Mouse (Mus musculus): ENCODE measurements around the gene Hspb6. TPM values are rescaled to one million over a fixed set of nuclear protein-coding genes. Genes with fewer than 3 reads are reported as not detected.

Gene Hspb6
- polyA plus RNA-seq, 1 experiment from 2014 or later = 37.8 TPM

DNA sequence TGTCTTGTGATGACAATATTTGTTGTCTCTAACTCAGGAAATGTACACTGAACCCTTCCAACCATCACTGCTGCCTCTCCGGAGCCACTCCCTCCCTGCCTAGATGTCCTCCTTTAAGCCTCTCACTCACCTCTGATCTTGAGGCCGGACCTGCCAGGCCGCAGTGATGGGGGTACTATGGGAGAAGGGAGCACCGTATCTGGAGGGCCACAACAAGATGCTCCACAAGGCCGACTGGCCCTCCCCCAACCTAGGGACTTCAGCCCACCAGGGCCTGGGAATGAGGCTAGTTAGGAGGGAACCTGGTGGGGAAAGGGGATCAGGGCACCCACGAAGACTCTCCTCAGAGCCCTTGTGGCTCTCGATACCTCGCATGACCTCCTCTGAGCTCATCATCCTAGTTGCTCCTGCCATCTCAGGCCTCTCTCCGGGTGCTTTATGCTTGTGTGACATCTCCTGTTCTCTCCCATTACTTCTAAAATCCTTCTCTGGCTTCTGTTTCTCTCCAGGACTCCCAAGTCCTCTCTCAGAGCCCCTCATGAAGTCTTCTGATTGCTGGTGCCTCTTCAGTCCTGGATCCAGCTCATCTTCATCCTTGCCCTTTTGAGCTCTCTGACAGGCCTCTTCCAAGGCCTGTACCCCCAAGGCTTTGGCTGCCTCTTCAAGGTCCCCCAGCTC, 39.1 kb downstream of the Hspb6 start:
- peak overlapping the region; percentile 80 for H3K4me2 ChIP-seq (replicated peaks)
- 75% methylated on average over 9 of the region's 9 CpGs for WGBS
- no peak overlapping the region for H3K27ac ChIP-seq
- H3K27me3 ChIP-seq (replicated peaks) = no peaks in the 10 kb centered on the region
- peaks cover 37% of the 10 kb centered on the region for H3K4me1 ChIP-seq (replicated peaks)
- no peak for ATAC-seq
- H3K36me3 ChIP-seq = peaks cover 5% of the 10 kb centered on the region
- no peak overlapping the region for H3K9ac ChIP-seq
- no peak overlapping the region for H3K4me3 ChIP-seq (replicated peaks)
- no peaks in the 10 kb centered on the region for H3K9me3 ChIP-seq

DNA sequence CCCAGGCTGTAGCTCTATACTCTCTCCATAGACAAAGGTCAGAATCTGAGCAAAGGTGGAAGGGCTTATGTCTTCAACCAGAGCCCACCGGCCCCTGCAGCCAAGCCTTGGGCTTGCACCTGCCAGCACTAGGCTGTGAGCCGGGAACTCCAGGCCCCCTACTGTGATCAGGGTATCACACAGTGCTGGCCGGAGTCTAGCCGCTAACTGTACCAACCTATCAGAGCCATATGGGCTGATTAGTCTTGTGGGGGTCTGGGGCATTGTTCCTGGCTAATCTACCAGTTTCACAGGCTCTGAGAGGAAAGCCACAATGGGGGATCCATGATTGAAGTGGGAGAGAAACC, 39.6 kb downstream of the Hspb6 start:
- H3K9ac ChIP-seq = no peak overlapping the region
- no peaks in the 10 kb centered on the region for H3K9me3 ChIP-seq
- no peak for ATAC-seq
- peaks cover 1% of the 10 kb centered on the region for H3K36me3 ChIP-seq
- H3K4me3 ChIP-seq (replicated peaks) = no peak overlapping the region
- H3K27me3 ChIP-seq (replicated peaks) = no peaks in the 10 kb centered on the region
- H3K4me1 ChIP-seq (replicated peaks) = peaks cover 34% of the 10 kb centered on the region
- H3K27ac ChIP-seq = no peak overlapping the region
- WGBS = 57% methylated on average over 4 of the region's 4 CpGs
- H3K4me2 ChIP-seq (replicated peaks) = no peak overlapping the region

DNA sequence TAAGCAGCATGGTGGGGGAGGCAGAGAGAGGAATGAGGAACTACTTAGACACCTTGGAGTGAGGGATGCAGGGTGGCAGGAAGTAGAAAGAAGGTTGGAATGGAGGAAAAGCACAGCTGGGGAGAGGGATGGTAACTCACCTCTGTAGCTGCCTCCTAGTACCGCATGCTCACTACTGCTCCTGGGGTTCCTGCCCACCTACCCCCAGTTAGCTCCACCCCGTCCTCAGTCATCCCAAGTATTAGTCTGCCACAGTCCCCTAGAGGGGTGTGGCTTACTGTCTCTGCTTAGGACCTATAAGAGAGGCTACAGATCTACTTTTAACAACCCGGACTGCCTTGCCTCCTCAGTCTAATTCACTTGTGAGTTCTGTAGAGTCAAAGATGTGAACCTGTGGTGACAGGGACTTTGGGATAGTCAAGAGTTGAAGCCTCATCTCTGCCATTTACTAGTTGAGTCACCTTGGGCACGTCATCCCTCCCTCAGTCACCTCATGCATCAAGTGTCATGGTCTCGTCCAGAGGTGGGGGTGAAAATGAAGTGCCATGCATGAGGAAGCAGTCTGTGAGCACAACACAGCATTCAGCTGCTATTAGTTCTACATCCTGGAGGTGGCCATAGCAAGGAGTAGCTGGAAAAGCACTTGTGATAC, 40.9 kb downstream of the Hspb6 start:
- WGBS = 54% methylated on average over 5 of the region's 5 CpGs
- H3K4me2 ChIP-seq (replicated peaks) = no peak overlapping the region

DNA sequence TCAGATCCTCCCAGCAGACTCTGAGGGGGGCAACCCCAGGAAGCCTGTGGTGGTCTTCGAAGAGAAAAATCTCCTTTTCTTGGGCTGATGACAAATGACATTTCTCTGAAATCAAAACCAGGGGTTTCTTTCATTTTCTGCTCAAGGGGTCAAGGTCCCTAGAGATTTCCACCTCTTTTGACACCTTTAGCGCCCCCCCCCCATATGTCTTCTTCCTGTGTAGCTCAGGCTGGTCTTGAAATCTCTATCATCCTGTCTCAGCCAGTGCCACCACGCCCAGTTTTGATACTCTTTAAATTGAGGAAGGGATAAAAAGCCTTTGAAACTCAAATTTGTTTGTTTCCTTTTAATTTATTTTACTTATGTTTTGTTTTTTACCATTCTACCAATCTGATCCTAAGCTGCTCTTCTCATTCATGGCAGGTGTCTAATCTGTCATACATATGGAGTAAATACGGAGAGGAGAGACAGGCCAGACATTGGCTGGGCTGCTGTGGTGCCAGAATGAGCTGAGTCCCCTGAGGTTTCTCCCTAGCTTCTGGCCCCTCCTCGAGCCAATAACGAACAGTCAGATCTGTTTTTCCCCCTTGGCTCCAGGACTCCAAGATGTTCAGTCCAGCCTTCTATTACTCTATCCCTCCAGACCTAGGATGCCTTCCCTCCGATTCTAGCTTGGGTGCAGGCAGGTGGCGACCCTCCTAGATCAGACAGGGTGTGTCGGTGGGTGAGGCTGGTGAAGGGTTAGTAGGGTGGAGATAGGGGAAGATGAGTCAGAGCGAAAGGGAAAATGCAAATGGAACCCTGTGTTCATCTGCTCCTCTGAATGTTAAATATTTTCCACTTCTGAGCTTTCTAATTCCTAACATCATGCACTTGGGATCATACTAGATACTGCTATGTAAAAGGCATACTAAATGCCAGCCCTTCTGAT, 41.9 kb downstream of the Hspb6 start:
- H3K9me3 ChIP-seq = no peaks in the 10 kb centered on the region
- ATAC-seq = no peak
- no peak overlapping the region for H3K4me3 ChIP-seq (replicated peaks)
- no peaks in the 10 kb centered on the region for H3K27me3 ChIP-seq (replicated peaks)
- 66% methylated on average over 10 of the region's 10 CpGs for WGBS
- no peaks in the 10 kb centered on the region for H3K36me3 ChIP-seq
- H3K27ac ChIP-seq = no peak overlapping the region
- H3K4me1 ChIP-seq (replicated peaks) = peaks cover 23% of the 10 kb centered on the region
- no peak overlapping the region for H3K9ac ChIP-seq
- no peak overlapping the region for H3K4me2 ChIP-seq (replicated peaks)

More for the DNA sequence above, 40.9 kb downstream of the Hspb6 start:
- Histone ChIP-seq H3K9ac (no peak overlapping the region), H3K27me3 (replicated peaks) (no peaks in the 10 kb centered on the region), H3K36me3 (no peaks in the 10 kb centered on the region), H3K4me1 (replicated peaks) (peaks cover 23% of the 10 kb centered on the region), H3K27ac (no peak overlapping the region), H3K4me3 (replicated peaks) (no peak overlapping the region), H3K9me3 (no peaks in the 10 kb centered on the region)
- ATAC-seq = no peak

DNA sequence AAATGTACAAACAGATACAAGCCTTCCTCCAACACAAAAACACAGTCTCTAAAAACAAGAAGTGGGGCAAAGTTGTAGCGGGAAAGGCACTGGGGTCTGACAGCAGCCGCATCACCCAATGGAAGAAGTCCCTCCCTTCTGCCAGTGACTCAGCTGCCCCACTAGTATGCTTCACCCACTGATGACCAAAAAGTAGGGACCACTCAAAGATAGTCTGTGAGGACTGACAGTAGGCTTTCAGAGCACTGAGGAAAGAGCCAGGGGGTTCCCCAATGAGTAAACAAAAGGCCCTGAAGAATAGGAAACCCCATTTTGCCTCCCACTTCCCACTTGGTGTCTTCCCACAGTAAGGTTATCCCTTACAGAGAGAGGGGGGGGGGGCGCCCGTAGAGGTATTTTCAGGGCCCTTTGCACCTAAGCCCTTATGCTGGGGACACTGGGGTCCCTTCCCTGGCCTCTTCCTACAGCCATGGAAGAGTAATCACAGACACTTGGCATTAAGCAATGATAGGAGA, 42.6 kb downstream of the Hspb6 start:
- H3K4me1 ChIP-seq (replicated peaks) = peaks cover 23% of the 10 kb centered on the region
- H3K4me3 ChIP-seq (replicated peaks) = no peak overlapping the region
- no peak overlapping the region for H3K27ac ChIP-seq
- no peaks in the 10 kb centered on the region for H3K36me3 ChIP-seq
- no peaks in the 10 kb centered on the region for H3K9me3 ChIP-seq
- H3K4me2 ChIP-seq (replicated peaks) = no peak overlapping the region
- H3K9ac ChIP-seq = no peak overlapping the region
- no peak for ATAC-seq
- H3K27me3 ChIP-seq (replicated peaks) = no peaks in the 10 kb centered on the region
- WGBS = 75% methylated on average over 4 of the region's 4 CpGs

DNA sequence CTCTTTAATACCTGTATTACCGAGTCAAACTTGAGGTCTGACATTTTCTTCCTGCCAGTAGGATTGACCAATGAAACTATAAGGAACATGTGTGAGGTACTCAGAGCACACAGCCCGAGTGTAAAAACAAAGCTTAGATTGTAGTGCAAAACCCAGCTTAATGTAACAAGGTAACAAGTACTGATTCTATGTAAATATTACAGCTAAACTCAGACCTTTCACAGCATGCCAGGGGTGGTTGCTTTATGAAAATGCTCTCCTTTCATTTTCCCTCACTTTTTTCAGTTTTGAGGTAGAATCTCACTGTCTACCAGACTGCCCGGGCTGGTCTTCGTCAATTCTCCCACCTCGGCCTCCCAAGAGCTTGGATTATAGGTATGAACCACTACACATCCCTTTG, 44.1 kb downstream of the Hspb6 start:
- Histone ChIP-seq H3K4me1 (replicated peaks) (peaks cover 17% of the 10 kb centered on the region), H3K9ac (no peak overlapping the region), H3K27me3 (replicated peaks) (no peaks in the 10 kb centered on the region), H3K4me3 (replicated peaks) (no peak overlapping the region), H3K36me3 (no peaks in the 10 kb centered on the region), H3K27ac (no peak overlapping the region), H3K4me2 (replicated peaks) (no peak overlapping the region), H3K9me3 (no peaks in the 10 kb centered on the region)
- WGBS = 80% methylated on average over 5 of the region's 5 CpGs
- ATAC-seq = no peak

DNA sequence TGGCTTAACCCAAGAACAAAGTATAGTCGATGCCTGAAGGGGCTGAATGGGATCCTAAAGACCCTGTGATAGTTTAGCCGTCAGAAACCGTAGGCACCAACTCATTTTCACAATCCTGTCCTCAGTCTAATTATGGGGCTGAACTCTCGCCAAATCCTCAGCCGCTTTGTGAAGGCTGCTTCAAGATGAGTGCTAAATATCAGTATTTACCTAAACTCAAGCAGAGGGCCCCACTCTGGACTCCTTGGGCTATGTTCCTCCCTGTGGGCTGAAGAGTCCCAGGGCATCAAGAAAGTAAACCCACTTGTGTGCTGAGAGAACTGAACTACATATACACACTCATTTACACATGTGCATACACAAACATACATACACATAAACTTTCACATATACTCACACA, 44.8 kb downstream of the Hspb6 start:
- Histone ChIP-seq H3K27ac (no peak overlapping the region), H3K9me3 (no peaks in the 10 kb centered on the region), H3K4me1 (replicated peaks) (peaks cover 13% of the 10 kb centered on the region), H3K4me2 (replicated peaks) (no peak overlapping the region), H3K27me3 (replicated peaks) (no peaks in the 10 kb centered on the region), H3K4me3 (replicated peaks) (no peak overlapping the region), H3K36me3 (no peaks in the 10 kb centered on the region), H3K9ac (no peak overlapping the region)
- no peak for ATAC-seq
- WGBS = 84% methylated on average over 5 of the region's 5 CpGs

DNA sequence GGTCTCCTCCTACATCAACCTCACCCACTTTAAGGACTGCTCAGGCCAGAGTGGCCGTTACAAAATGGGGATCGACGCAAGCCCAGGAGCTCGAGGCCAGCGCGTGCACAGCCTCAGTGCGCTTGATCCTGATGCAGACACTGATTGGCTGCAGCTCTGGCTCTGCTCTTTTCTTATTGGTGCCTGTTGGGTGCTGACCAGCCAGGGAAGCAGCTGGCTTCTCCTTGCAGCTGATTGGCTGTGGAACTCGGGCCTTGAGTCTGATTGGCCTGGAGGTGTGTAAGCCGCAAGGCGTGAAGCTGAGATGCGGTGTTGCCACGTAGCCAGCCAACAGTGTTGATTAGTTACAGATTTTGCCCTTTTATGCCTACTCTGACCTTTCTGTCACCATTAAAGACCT, 46.8 kb downstream of the Hspb6 start, which contains the start of gene Zbtb32:
TSS of gene Zbtb32 (minus strand) at position 124 of the 400 bp plus-strand sequence.
- 0 out of 2 replicates have a peak within 1 kb of the TSS, but pooled peaks have one; percentile 40 for H3K27ac ChIP-seq

DNA sequence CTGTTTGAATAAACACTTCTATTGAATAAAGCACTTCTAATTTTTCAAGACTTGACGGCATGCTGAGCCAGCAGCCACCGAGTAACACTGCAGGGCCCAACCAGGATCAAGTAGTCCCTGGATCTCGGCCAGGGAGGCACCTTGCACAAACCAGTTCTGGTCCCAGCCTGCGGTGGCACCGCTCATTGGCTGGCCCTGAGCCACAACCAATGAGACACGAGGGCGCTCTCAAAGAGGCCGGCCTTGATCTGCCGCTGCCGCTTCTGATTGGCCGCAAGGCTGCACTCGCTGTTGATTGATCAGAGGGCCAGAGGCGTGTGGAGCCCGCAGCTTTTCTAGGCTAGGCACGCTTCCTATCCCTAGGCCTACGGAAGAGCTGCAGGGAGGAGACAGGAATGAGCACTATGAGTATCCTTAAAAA, 48.0 kb downstream of the Hspb6 start:
- peak overlapping the region; percentile 40 for H3K27ac ChIP-seq
- WGBS = 2% methylated on average over 16 of the region's 16 CpGs
- H3K4me2 ChIP-seq (replicated peaks) = peak overlapping the region; percentile 30
- no peak overlapping the region for H3K9ac ChIP-seq
- H3K36me3 ChIP-seq = no peaks in the 10 kb centered on the region
- no peak overlapping the region for H3K4me3 ChIP-seq (replicated peaks)
- peak; percentile 93 for ATAC-seq
- peaks cover 3% of the 10 kb centered on the region; the same call in 1 of the 2 replicates for H3K4me1 ChIP-seq (replicated peaks)
- no peaks in the 10 kb centered on the region for H3K9me3 ChIP-seq
- no peaks in the 10 kb centered on the region for H3K27me3 ChIP-seq (replicated peaks)

More for the DNA sequence above, 46.8 kb downstream of the Hspb6 start, which contains the start of gene Zbtb32:
- Histone ChIP-seq H3K9ac (no peak within 1 kb of the TSS), H3K27me3 (replicated peaks) (no peaks in the 10 kb centered on the region), H3K4me3 (replicated peaks) (no peak within 1 kb of the TSS), H3K36me3 (no peaks in the 10 kb centered on the region), H3K4me1 (replicated peaks) (peaks cover 7% of the 10 kb centered on the region), H3K9me3 (no peaks in the 10 kb centered on the region), H3K4me2 (replicated peaks) (peak within 1 kb of the TSS; percentile 30)
- ATAC-seq = no peak
- WGBS = 93% methylated on average over 12 of the region's 12 CpGs

DNA sequence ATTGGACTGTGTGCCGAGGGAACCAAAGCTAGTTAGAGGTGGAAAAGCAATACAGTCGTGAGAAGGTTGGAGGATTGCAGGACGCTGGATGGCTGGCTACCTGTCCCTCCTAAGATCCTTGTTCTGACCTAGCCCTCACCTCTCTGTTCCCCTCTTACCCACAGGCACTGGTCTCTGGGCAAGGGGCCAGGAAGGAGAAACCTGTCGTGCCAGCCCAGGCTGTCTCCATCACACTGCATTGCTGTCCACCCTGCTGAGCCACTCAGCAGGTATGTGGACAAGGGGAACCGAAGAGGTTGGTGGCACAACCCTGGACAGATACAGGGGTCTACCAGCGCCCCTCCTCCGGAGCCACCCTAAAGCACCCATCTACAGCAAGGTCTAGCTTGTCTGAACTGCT, 48.7 kb downstream of the Hspb6 start:
- Histone ChIP-seq H3K27ac (peak overlapping the region; percentile 22), H3K9me3 (no peaks in the 10 kb centered on the region), H3K36me3 (no peaks in the 10 kb centered on the region), H3K4me3 (replicated peaks) (no peak overlapping the region), H3K4me1 (replicated peaks) (peaks cover 3% of the 10 kb centered on the region; the same call in 1 of the 2 replicates), H3K4me2 (replicated peaks) (no peak overlapping the region), H3K9ac (no peak overlapping the region), H3K27me3 (replicated peaks) (no peaks in the 10 kb centered on the region)
- no peak for ATAC-seq
- WGBS = 69% methylated on average over 7 of the region's 7 CpGs

DNA sequence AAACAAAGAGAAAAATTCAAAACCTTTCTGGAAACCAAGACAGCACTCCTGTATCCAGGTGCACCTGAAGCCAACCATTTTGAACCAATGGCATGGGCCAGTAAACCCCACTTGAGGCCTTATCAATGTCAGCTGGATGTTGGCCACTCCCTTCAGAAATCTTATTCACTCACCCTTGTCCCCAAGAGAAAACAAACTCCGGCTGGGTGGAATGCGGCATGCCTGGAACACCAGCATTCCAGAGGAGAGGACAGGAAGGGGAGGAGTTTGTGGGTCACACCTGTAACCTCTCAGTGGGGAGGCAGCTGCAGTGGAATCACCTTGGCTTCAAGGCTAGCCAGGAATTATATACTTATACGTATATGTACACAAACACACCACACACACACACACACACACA, 50.6 kb downstream of the Hspb6 start:
- peak; percentile 84 for ATAC-seq
- WGBS = 23% methylated on average over 3 of the region's 3 CpGs
- Histone ChIP-seq H3K27ac (peak overlapping the region; percentile 27; the same call in 1 of the 2 replicates), H3K4me1 (replicated peaks) (peaks cover 3% of the 10 kb centered on the region; the same call in 1 of the 2 replicates), H3K4me2 (replicated peaks) (no peak overlapping the region), H3K27me3 (replicated peaks) (no peaks in the 10 kb centered on the region), H3K9ac (no peak overlapping the region), H3K4me3 (replicated peaks) (no peak overlapping the region), H3K36me3 (no peaks in the 10 kb centered on the region), H3K9me3 (no peaks in the 10 kb centered on the region)

DNA sequence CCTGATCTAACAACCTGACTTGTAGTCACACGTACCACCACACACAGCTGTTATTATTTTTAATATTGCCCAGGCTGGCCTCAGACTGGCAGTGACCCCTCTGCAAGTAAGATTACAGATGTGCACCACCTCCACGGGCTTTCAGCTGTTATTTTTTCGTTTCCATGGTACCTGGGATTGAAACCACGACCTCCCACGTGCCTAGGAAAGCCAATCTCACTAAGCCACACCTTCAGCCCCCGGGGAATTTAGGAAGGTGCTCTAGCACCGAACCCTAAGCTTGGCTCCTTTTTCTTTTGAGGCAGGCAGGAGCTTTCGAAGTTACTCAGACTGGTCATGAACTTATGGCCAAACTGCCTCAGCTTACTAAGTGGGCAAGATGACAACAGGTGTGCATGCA, 52.4 kb downstream of the Hspb6 start:
- 59% methylated on average over 8 of the region's 8 CpGs for WGBS
- no peak overlapping the region for H3K27ac ChIP-seq
- no peak overlapping the region for H3K9ac ChIP-seq
- no peaks in the 10 kb centered on the region for H3K36me3 ChIP-seq
- H3K4me3 ChIP-seq (replicated peaks) = no peak overlapping the region
- H3K4me1 ChIP-seq (replicated peaks) = peaks cover 11% of the 10 kb centered on the region
- H3K27me3 ChIP-seq (replicated peaks) = no peaks in the 10 kb centered on the region
- H3K4me2 ChIP-seq (replicated peaks) = no peak overlapping the region
- ATAC-seq = no peak
- no peaks in the 10 kb centered on the region for H3K9me3 ChIP-seq
